Mouse (Mus musculus): ENCODE data around the gene Vwa3b.

DNA sequence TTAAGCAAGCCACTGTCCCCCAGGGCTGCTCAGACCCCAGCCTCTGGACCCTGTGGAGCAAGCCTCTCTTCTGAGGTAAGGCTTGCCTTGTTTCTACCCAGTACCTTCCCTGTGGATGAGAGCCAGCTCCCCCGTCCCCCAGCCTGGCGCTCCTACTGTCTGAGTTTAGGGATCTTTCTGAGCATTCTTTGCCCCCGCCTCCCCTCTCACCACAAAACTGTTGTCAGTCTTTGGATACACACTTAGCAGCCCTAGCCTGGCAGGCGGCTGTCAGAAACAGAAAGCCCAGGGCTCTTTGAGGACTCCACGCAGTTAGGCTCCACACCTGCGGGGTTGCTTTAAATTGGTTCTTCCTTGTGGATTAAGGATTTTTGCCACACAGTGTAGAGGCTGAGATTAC, 160.7 kb downstream of the Vwa3b start:
- no peak for TF ChIP-seq CTCF (IDR thresholded peaks at IDR 0.05; ENCODE audit: extremely low read depth, insufficient read length, insufficient replicate concordance, low read depth, low read length)
- TF ChIP-seq POLR2A (IDR thresholded peaks at IDR 0.05; ENCODE audit: low read depth, low read length) = no peak
